Mouse (Mus musculus): ENCODE results near the gene Gtdc1.

- TF ChIP-seq CTCF (IDR thresholded peaks at IDR 0.05) (no peak), POLR2A (IDR thresholded peaks at IDR 0.05; ENCODE audit: insufficient read depth, low read depth, low read length) (no peak)
These were observed 77.8 kb downstream of the Gtdc1 start for GRCm38 (mm10) chr2:44849666-44850065.
